Mouse (Mus musculus) R1 (cell line): ENCODE data around the gene Pcnt.

ENCODE experiments used
- DNase-seq: peaks from one replicate; pipeline ENCODE4 v3.0.0-alpha.2; 2018; ENCODE audit warnings: low read depth, low spot score

Gene Pcnt

GRCm38 (mm10) chr10:76408520-76408919 is 34.1 kb downstream of the Pcnt start:
- DNase-seq: no peak

DNA sequence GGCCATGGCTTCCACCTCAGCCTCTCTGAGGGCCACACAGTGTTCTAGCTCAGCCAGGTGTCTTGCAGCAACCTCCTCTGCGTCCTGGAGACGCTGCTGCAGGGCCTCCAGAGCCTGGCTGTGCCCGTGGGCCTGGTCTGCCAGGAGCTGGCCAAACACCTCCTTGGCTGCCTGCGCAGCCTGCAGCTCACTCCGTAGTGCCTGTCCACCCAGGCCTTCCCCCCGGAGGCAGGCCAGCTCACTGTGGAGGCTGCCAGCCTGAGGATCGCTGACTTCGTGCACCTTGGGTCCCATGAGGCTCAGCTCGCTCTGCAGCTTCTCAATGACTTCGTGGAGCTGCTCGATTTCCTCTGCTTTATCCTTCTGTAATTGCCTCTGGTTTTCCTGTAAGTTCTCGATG is 50.0 kb downstream of the Pcnt start:
- DNase-seq: no peak

DNA sequence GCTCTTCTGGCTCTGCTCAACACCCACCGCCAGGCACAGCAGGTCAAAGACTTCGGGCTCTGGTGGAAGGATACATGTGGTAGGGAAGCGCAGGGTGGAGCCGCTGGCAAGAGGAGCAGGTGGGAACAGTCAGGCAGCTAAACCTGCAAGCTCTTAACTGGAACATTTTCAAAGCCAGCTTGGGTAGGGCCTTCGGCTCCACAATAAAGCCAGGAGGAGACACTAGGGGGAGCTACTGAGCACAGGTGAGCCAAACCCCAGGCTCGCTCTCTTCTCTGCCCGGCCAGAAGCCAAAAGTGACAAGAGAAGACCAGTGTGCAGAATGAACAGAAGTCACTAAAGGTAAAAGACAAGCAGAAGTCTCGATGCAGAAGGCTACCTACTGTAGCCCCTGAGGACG is 50.8 kb downstream of the Pcnt start:
- DNase-seq: peak; percentile 77

GRCm38 (mm10) chr10:76391166-76391565 is 51.4 kb downstream of the Pcnt start:
- DNase-seq: no peak

DNA sequence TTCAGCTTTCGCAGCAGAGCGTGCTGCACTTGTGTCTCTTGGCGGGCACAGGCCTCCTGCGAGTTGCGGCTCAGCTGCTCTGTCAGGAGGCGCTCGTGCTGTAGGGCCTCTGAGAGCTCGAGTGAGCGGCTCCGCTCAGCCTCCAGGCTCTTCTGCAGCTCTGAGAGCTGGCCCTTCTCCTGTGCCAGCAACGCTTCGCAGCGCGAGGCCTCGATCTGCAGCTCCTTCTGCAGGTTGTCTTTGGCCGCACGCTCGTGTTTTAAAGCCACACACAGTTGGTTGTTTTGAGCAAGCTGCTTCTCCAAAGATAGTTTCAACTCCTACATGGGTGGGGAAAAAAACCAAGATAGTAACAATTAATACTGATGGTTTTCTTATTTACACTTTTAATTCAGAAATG is 67.6 kb downstream of the Pcnt start:
- no peak for DNase-seq

- DNase-seq: no peak
Observed at GRCm38 (mm10) chr10:76371736-76372135, 70.8 kb downstream of the Pcnt start.

GRCm38 (mm10) chr10:76368766-76369165 is 73.8 kb downstream of the Pcnt start:
- no peak for DNase-seq

DNA sequence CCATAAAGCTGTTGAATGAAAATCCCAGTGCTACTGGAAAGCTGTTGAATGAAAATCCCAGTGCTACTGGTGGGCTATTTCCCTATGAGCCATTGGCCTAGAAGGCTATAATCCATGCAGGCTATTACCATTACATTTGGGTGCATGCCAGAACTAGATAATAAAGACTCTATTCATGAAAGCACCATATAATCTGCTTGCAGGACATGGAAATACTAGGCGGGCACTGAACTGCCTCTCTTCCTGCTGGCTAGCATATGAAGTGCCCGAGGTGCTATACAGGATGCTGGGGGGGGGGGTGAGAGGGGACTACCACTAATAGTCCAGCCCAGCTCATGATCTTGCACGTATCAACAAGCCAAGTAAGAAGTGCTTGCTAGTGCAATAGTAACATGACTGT is 79.4 kb downstream of the Pcnt start:
- no peak for DNase-seq

DNA sequence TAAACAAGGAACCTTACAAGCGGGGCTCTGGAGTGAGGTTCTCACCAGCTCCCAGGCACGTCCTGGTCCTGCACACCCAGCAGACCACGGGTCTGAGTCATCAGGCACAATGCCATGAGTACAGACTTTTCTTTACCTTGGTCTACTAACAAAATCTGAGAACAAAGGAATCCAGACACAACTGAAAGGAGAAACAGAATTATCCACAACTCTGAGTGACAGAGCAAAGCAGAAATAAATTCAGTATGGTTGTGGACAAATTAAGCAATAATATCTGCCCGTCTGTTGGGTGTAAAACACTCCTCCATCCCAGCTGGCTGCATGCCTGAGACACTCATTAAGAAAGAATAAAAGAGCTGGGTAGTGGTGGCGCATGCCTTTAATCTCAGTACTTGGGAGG is 84.1 kb downstream of the Pcnt start:
- no peak for DNase-seq

- DNase-seq: no peak
Observed at GRCm38 (mm10) chr10:76357286-76357875, 85.2 kb downstream of the Pcnt start.

DNA sequence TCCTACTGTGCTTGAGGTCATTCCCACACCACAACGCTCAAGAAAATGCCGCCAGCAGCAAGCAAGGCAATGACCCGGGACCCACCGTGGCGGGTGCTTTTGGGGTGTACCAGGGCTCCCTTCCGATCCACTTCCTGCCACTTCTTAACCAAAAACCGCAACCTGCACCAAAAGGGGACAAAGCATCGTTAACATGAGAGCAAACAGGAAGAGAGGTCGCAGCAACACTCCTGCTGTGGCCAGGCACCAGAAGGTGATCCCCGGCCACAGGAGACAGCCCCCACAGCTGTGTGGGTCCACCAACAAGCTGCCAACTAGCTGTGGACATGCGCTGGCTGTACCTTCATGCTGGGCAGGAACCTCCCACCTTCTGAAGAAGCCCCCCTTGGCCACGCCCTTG is 87.6 kb downstream of the Pcnt start:
- DNase-seq: no peak

- DNase-seq: no peak
Observed at GRCm38 (mm10) chr10:76353986-76354385, 88.6 kb downstream of the Pcnt start.

GRCm38 (mm10) chr10:76351953-76352352 is 90.6 kb downstream of the Pcnt start:
- DNase-seq: no peak

DNA sequence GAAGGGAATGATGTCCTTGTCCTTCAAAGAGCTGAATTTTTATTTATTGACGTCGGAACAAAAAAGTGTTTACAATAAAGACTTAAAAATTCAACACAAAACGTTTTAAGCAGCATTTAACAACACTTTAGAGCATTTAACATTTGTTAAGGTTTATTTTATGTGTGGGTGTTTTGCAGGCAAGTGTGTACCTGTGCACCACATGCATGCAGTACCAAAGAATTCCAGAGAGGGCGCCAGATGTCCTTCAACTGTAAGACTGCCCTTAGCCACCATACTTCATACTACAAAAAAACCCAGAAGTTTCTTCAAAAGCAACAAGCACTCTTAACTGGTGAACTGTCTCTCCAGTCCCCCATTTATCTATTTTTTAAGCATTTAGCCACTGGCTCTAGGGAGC is 96.0 kb downstream of the Pcnt start:
- peak; percentile 85 for DNase-seq

DNA sequence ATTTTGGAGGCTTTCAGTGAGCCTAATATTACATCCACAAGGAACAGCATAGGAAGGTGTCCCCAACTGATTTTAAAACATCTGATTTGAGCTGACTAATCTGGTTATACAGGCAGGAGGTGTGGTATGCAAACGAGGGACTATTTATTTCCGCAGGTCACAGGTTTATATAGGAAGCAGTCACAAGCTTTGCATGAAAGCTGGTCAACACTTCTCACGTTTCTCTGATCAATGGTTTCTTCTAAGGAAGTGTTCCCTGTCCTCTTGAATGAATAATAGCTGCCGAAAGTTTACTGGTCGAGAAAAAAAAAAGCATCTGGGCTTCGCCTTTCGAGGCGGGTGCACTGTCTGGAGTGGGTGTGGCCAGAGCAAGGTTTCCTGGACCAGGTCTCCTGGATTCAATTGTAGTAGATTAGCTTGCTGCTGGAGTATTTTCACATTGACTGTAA is 96.5 kb downstream of the Pcnt start:
- DNase-seq: peak; percentile 42

GRCm38 (mm10) chr10:76345540-76345902 is 97.1 kb downstream of the Pcnt start:
- DNase-seq: no peak

DNA sequence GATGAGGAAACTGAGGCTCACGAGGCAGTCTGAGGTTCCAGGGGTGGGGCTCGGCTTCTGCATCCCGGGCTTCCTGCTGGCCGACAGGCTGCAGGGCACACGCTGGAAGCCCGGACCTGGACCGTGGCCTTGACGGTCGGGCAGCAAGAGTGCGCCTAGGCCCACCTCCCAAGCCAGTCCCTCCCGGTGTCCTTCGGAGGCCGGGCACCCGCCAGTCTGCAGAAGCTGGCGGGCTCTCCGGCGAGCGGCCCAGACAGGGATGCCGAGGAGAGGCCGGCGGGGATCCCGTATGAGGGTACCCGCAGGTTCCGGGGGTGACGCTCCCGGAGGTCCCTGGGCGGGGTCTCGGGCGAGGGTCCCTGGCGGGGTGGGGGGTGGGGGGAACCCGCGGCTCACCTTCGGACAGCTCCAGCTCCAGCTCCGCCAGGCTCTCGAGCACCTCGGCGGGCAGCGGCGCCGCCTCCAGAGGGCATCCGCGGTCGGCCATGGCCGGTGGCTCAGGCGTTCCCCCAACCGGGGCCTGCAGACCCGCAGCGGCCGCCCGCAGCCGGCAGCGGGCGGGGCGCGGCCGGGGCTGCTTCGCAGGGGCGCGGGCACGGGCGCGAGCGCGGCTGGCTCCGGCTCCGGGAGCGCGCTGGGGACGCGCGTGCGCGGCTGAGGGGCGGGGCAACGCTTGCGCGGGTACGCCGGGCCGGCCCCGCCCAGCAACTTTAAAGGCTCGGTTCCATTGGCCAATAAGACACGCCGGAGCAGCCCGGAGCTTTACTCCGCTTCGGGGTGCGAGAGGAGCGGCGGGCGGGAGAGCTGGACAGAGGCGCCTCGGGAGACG is 97.7 kb downstream of the Pcnt start, which contains the start of gene Dip2a:
Gene Dip2a (minus strand): TSS at position 581 of the 829 bp plus-strand sequence.
- DNase-seq: peak; percentile 88

- no peak for DNase-seq
Observed at GRCm38 (mm10) chr10:76334350-76334749, 108.2 kb downstream of the Pcnt start.

GRCm38 (mm10) chr10:76332040-76332439 is 110.5 kb downstream of the Pcnt start:
- DNase-seq: no peak

GRCm38 (mm10) chr10:76329093-76329492 is 113.5 kb downstream of the Pcnt start:
- no peak for DNase-seq

GRCm38 (mm10) chr10:76328574-76328973 is 114.0 kb downstream of the Pcnt start:
- no peak for DNase-seq

DNA sequence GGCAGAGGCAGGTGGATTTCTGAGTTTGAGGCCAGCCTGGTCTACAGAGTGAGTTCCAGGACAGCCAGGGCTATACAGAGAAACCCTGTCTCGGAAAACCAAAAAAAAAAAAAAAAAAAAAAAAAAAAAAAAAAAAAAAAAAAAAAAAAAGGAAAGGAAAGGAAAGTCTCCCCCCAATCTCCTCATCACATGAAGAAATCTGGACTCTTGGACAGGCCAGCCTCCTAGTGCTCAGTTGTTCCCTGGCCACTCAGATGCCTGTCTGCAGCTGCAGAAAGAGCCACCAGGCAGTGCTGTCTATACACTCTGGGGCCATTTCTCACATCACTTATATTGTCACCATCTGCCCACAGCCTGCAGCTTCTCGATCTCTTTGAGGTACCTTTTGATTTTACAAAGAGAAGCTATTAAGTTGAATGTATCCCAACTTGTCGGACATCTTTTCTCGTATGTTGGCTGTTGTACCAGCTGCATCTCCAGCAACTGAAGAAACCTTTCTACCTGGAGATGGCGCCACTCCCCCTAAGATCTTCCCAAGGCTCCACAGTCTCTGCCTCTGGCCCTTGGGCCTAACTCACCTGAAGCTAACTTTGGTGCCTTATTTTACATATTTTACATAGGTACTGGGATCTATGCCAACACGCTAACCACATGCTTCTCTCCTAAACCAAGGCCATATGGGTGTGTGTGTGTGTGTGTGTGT is 116.1 kb downstream of the Pcnt start:
- peak; percentile 41 for DNase-seq

DNA sequence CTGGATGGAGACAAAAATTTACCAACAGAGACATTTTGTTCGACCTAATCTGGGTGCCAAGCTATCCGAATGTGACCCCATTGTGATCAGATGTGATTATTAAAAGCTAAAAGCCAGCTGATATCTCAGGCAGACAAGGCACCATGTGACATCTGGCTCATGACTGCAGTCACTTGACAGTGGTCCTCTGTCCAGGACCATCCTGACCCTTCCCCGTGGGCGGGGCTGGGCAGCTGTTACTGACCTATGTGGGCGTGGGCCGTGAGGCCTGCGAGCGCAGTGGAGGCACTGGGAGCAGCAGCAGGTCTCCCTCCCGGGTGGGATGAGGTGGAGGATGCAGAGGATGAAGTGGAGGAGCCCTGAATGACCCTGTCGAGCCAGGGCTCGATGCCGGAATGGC is 125.0 kb downstream of the Pcnt start:
- no peak for DNase-seq
